Mouse (Mus musculus) left cerebral cortex, adult 6 months (tissue): ENCODE data around the gene Olfr1220. TPM values are rescaled to one million over a fixed set of nuclear protein-coding genes. Genes with fewer than 3 reads are reported as not detected.

Experiments
- long read RNA-seq, 2 experiments: library from polyadenylated mRNA; unstranded; transcript quantifications; one replicate each; pipeline ENCODE4 v2.0.0; 2019 to 2020
- polyA plus RNA-seq: library from polyadenylated mRNA; unstranded; fragments of <200 nt; fragmentation: Nextera tagmentation; gene quantifications from 2 replicates; pipeline ENCODE4 v1.2.3, GENCODE M21; 2021

The Olfr1220 gene
- polyA plus RNA-seq, result not detected in 2 replicates
- long read RNA-seq, experiment 1, result 0 reads
- long read RNA-seq, experiment 2, result 0 reads

GRCm38 (mm10) chr2:89106735-89107134, at the start of gene Olfr1220:
Gene Olfr1220 (minus strand): TSS chr2:89106835.

GRCm38 (mm10) chr2:89151460-89151859, 44.8 kb upstream of the Olfr1220 start, which contains the start of gene Olfr1223:
Gene Olfr1223 (minus strand): TSS chr2:89151560.

GRCm38 (mm10) chr2:89132954-89133353, 26.3 kb upstream of the Olfr1220 start, which contains the start of gene Olfr1222:
Gene Olfr1222 (minus strand): TSS chr2:89133054.

GRCm38 (mm10) chr2:89117183-89117582, 10.5 kb upstream of the Olfr1220 start, which contains the start of gene Olfr1221:
Gene Olfr1221 (minus strand): TSS chr2:89117283.

GRCm38 (mm10) chr2:89083413-89083812, 23.2 kb downstream of the Olfr1220 start, which contains the start of gene Olfr1219:
Gene Olfr1219 (minus strand): TSS chr2:89083513.

GRCm38 (mm10) chr2:89061087-89061486, 45.5 kb downstream of the Olfr1220 start, which contains the start of gene Olfr1218:
Gene Olfr1218 (minus strand): TSS chr2:89061187.

Other genes with a start within 250 kb of the Olfr1220 start
- not detected in 2 replicates for gene Olfr1206, start 243.6 kb downstream of the Olfr1220 start, polyA plus RNA-seq
- not detected in 2 replicates for gene Olfr1208, start 204.5 kb downstream of the Olfr1220 start, polyA plus RNA-seq
- gene Olfr1209, start 191.7 kb downstream of the Olfr1220 start, polyA plus RNA-seq, result not detected in 2 replicates
- not detected in 2 replicates for gene Olfr1211, start 168.7 kb downstream of the Olfr1220 start, polyA plus RNA-seq
- not detected in 2 replicates for gene Olfr1212, start 152.9 kb downstream of the Olfr1220 start, polyA plus RNA-seq
- not detected in 2 replicates for gene Gm13762, start 126.6 kb downstream of the Olfr1220 start, polyA plus RNA-seq
- not detected in 2 replicates for gene Olfr1214, start 114.2 kb downstream of the Olfr1220 start, polyA plus RNA-seq
- gene Olfr1215, start 99.9 kb downstream of the Olfr1220 start, polyA plus RNA-seq, result not detected in 2 replicates
- gene Olfr1216, start 88.5 kb downstream of the Olfr1220 start, polyA plus RNA-seq, result not detected in 2 replicates
- not detected in 2 replicates for gene Olfr1217, start 74.8 kb downstream of the Olfr1220 start, polyA plus RNA-seq
- not detected in 2 replicates for gene Olfr1218, start 45.6 kb downstream of the Olfr1220 start, polyA plus RNA-seq
- not detected in 2 replicates for gene Olfr1219, start 23.3 kb downstream of the Olfr1220 start, polyA plus RNA-seq
- not detected in 2 replicates for gene Olfr1221, start 10.4 kb upstream of the Olfr1220 start, polyA plus RNA-seq
- not detected in 2 replicates for gene Olfr1222, start 26.2 kb upstream of the Olfr1220 start, polyA plus RNA-seq
- gene Olfr1223, start 44.7 kb upstream of the Olfr1220 start, polyA plus RNA-seq, result not detected in 2 replicates
- not detected in 2 replicates for gene Olfr1224-ps1, start 57.3 kb upstream of the Olfr1220 start, polyA plus RNA-seq
- gene Olfr1225, start 67.8 kb upstream of the Olfr1220 start, polyA plus RNA-seq, result not detected in 2 replicates
- gene Olfr1226, start 93.2 kb upstream of the Olfr1220 start, polyA plus RNA-seq, result not detected in 2 replicates
- gene Olfr1228, start 147.2 kb upstream of the Olfr1220 start, polyA plus RNA-seq, result not detected in 2 replicates
- gene Olfr1229, start 181.2 kb upstream of the Olfr1220 start, polyA plus RNA-seq, result not detected in 2 replicates
- gene Olfr1230, start 190.4 kb upstream of the Olfr1220 start, polyA plus RNA-seq, result not detected in 2 replicates
- not detected in 2 replicates for gene Olfr1231, start 200.2 kb upstream of the Olfr1220 start, polyA plus RNA-seq
- not detected in 2 replicates for gene Olfr1232, start 222.8 kb upstream of the Olfr1220 start, polyA plus RNA-seq
- gene Olfr1233, start 235.6 kb upstream of the Olfr1220 start, polyA plus RNA-seq, result not detected in 2 replicates